Mouse (Mus musculus): ENCODE measurements around the gene A930033H14Rik. TPM values are rescaled to one million over a fixed set of nuclear protein-coding genes. Genes with fewer than 3 reads are reported as not detected.

The A930033H14Rik gene
- total RNA-seq, 2 experiments from 2014 or later: 2.6 to 2.8 TPM

- no peak for DNase-seq (ENCODE audit: low spot score in 2 of 2)
- H3K27ac ChIP-seq: no peak overlapping the region
- TF ChIP-seq CTCF (conservative IDR thresholded peaks at IDR 0.05): no peak
Measured at GRCm38 (mm10) chr10:69248261-69249160, 35.6 kb upstream of the A930033H14Rik start.

GRCm38 (mm10) chr10:69247311-69248033 is 34.6 kb upstream of the A930033H14Rik start:
- Histone ChIP-seq H3K4me3 (no peak overlapping the region), H3K27ac (no peak overlapping the region)
- no peak for DNase-seq (ENCODE audit: low spot score in 2 of 2)
- no peak for TF ChIP-seq CTCF (conservative IDR thresholded peaks at IDR 0.05)

More at GRCm38 (mm10) chr10:69248261-69249160, 35.6 kb upstream of the A930033H14Rik start:
- no peak overlapping the region for H3K4me3 ChIP-seq

GRCm38 (mm10) chr10:69246762-69247161 is 33.9 kb upstream of the A930033H14Rik start:
- TF ChIP-seq CTCF (conservative IDR thresholded peaks at IDR 0.05): no peak
- Histone ChIP-seq H3K27ac (peak overlapping the region; percentile 32; the same call in 1 of the 2 replicates), H3K4me3 (no peak overlapping the region)
- no peak for DNase-seq (ENCODE audit: low spot score in 2 of 2)

- DNase-seq (ENCODE audit: low spot score in 2 of 2): no peak
- H3K4me3 ChIP-seq: no peak overlapping the region
- no peak for TF ChIP-seq CTCF (conservative IDR thresholded peaks at IDR 0.05)
- H3K27ac ChIP-seq: peak overlapping the region; percentile 32; the same call in 1 of the 2 replicates
Measured at GRCm38 (mm10) chr10:69245906-69246668, 33.2 kb upstream of the A930033H14Rik start.

GRCm38 (mm10) chr10:69245151-69245550 is 32.3 kb upstream of the A930033H14Rik start:
- no peak for TF ChIP-seq CTCF (conservative IDR thresholded peaks at IDR 0.05)
- DNase-seq (ENCODE audit: low spot score in 2 of 2): no peak
- H3K4me3 ChIP-seq: no peak overlapping the region
- no peak overlapping the region; the same call in 1 of the 2 replicates for H3K27ac ChIP-seq

- peak; percentile 23 to 38 for DNase-seq (ENCODE audit: low spot score in 2 of 2)
- H3K27ac ChIP-seq: peak overlapping the region; percentile 32; the same call in 1 of the 2 replicates
- TF ChIP-seq CTCF (conservative IDR thresholded peaks at IDR 0.05): no peak
- H3K4me3 ChIP-seq: no peak overlapping the region
Measured at GRCm38 (mm10) chr10:69240530-69240929, 27.6 kb upstream of the A930033H14Rik start.

GRCm38 (mm10) chr10:69238311-69238710 is 25.4 kb upstream of the A930033H14Rik start:
- DNase-seq (ENCODE audit: low spot score in 2 of 2): no peak
- Histone ChIP-seq H3K27ac (no peak overlapping the region), H3K4me3 (no peak overlapping the region)
- no peak for TF ChIP-seq CTCF (conservative IDR thresholded peaks at IDR 0.05)

- TF ChIP-seq CTCF (conservative IDR thresholded peaks at IDR 0.05): no peak
- Histone ChIP-seq H3K27ac (no peak overlapping the region), H3K4me3 (no peak overlapping the region)
- DNase-seq (ENCODE audit: low spot score in 2 of 2): no peak
Measured at GRCm38 (mm10) chr10:69237781-69238180, 24.9 kb upstream of the A930033H14Rik start.

- Histone ChIP-seq H3K27ac (no peak overlapping the region), H3K4me3 (no peak overlapping the region)
- DNase-seq (ENCODE audit: low spot score in 2 of 2): no peak
- no peak for TF ChIP-seq CTCF (conservative IDR thresholded peaks at IDR 0.05)
Measured at GRCm38 (mm10) chr10:69237185-69237584, 24.3 kb upstream of the A930033H14Rik start.

GRCm38 (mm10) chr10:69225951-69226350 is 13.1 kb upstream of the A930033H14Rik start:
- no peak for TF ChIP-seq CTCF (conservative IDR thresholded peaks at IDR 0.05)
- no peak overlapping the region for H3K27ac ChIP-seq
- DNase-seq (ENCODE audit: low spot score in 2 of 2): no peak

GRCm38 (mm10) chr10:69225471-69225870 is 12.6 kb upstream of the A930033H14Rik start:
- DNase-seq (ENCODE audit: low spot score in 2 of 2): no peak
- no peak for TF ChIP-seq CTCF (conservative IDR thresholded peaks at IDR 0.05)
- no peak overlapping the region for H3K4me3 ChIP-seq
- H3K27ac ChIP-seq: no peak overlapping the region

More at GRCm38 (mm10) chr10:69225951-69226350, 13.1 kb upstream of the A930033H14Rik start:
- H3K4me3 ChIP-seq: no peak overlapping the region

GRCm38 (mm10) chr10:69224276-69224675 is 11.4 kb upstream of the A930033H14Rik start:
- no peak for DNase-seq (ENCODE audit: low spot score in 2 of 2)
- H3K27ac ChIP-seq: 0 out of 2 replicates have a peak overlapping the region, but pooled peaks have one; percentile 18
- TF ChIP-seq CTCF (conservative IDR thresholded peaks at IDR 0.05): no peak
- no peak overlapping the region for H3K4me3 ChIP-seq
